Mouse (Mus musculus) neural tube, embryonic 14.5 days (tissue): ENCODE results near the gene Vmo1. TPM values are rescaled to one million over a fixed set of nuclear protein-coding genes. Genes with fewer than 3 reads are reported as not detected.

Experiments used
- ATAC-seq: fragments of 200-750 bp; cut with Nextera tagmentation; 2 replicates; pipeline ENCODE4 v1.8.0; 2017; ENCODE audit warnings: low read depth, mild to moderate bottlenecking, moderate TSS enrichment, moderate library complexity
- H3K27ac ChIP-seq: fragments of 300-500 bp; sonication (generic); 2 replicates; pipeline ENCODE4 v1.5.1; 2014; ENCODE audit warnings: low read depth, mild to moderate bottlenecking, control low read depth, low read length, moderate library complexity, mixed read lengths
- H3K27me3 ChIP-seq: fragments of 300-500 bp; sonication (generic); 2 replicates; pipeline ENCODE4 v1.6.1; 2014; ENCODE audit warnings: low read length; ENCODE audit not compliant: control insufficient read depth, insufficient read depth
- H3K36me3 ChIP-seq: fragments of 300-500 bp; sonication (generic); 2 replicates; pipeline ENCODE4 v1.6.1; 2014; ENCODE audit warnings: low read length, mixed read lengths; ENCODE audit not compliant: control insufficient read depth, insufficient read depth
- H3K4me1 ChIP-seq: fragments of 300-500 bp; sonication (generic); 2 replicates; pipeline ENCODE4 v1.6.1; 2014; ENCODE audit warnings: low read length; ENCODE audit not compliant: control insufficient read depth, insufficient read depth
- H3K4me2 ChIP-seq: fragments of 300-500 bp; sonication (generic); 2 replicates; pipeline ENCODE4 v1.6.1; 2014; ENCODE audit warnings: mild to moderate bottlenecking, low read depth, low read length, control low read depth
- H3K4me3 ChIP-seq: fragments of 300-500 bp; sonication (generic); 2 replicates; pipeline ENCODE4 v1.5.1; 2014; ENCODE audit warnings: low read depth, low read length, control low read depth, mixed read lengths
- H3K9ac ChIP-seq: fragments of 300-500 bp; sonication (generic); replicated peaks from 2 replicates; pipeline ENCODE4 v1.6.1; 2014; ENCODE audit warnings: low read depth, mild to moderate bottlenecking, control low read depth, low read length, mixed read lengths
- H3K9me3 ChIP-seq: fragments of 300-500 bp; sonication (generic); 2 replicates; pipeline ENCODE4 v1.6.1; 2016; ENCODE audit warnings: low read length; ENCODE audit not compliant: control insufficient read depth
- WGBS: fragments of 180-500 bp; shearing (Covaris S2); extraction: QIAGEN DNeasy Blood & Tissue Kit; methylation state at CpG from one replicate; pipeline ENCODE4 v1.1.7; 2014; 5-methylcytosine and 5-hydroxymethylcytosine counted together
- polyA plus RNA-seq: library from polyadenylated mRNA; unstranded; fragments of >200 nt; fragmentation: Nextera tagmentation; extraction: Ambion mirVana; gene quantifications from 2 replicates; pipeline ENCODE4 v1.2.1, GENCODE M21; 2014

Gene Vmo1
- polyA plus RNA-seq, 1 experiment from 2014 or later = not detected

- ATAC-seq = no peak
These were observed 2.6 kb downstream of the Vmo1 start for GRCm38 (mm10) chr11:70511825-70512224.

GRCm38 (mm10) chr11:70511242-70511641, 3.2 kb downstream of the Vmo1 start:
- H3K4me3 ChIP-seq = no peak overlapping the region
- no peaks in the 10 kb centered on the region for H3K9me3 ChIP-seq
- no peak overlapping the region for H3K27ac ChIP-seq
- no peak overlapping the region for H3K4me2 ChIP-seq
- no peaks in the 10 kb centered on the region for H3K4me1 ChIP-seq
- no peak overlapping the region for H3K9ac ChIP-seq
- WGBS = 76% methylated on average over 2 of the region's 2 CpGs
- H3K27me3 ChIP-seq = no peaks in the 10 kb centered on the region
- ATAC-seq = no peak
- H3K36me3 ChIP-seq = no peaks in the 10 kb centered on the region

More at GRCm38 (mm10) chr11:70511825-70512224, 2.6 kb downstream of the Vmo1 start:
- Histone ChIP-seq H3K27me3 (no peaks in the 10 kb centered on the region), H3K4me2 (no peak overlapping the region), H3K36me3 (no peaks in the 10 kb centered on the region), H3K9me3 (no peaks in the 10 kb centered on the region), H3K4me3 (no peak overlapping the region), H3K27ac (no peak overlapping the region), H3K9ac (no peak overlapping the region), H3K4me1 (no peaks in the 10 kb centered on the region)
- 90% methylated on average over 7 of the region's 7 CpGs for WGBS

GRCm38 (mm10) chr11:70509753-70510564, 4.5 kb downstream of the Vmo1 start:
- H3K4me1 ChIP-seq = no peaks in the 10 kb centered on the region
- H3K4me3 ChIP-seq = no peak overlapping the region
- ATAC-seq = peak; percentile 21; the same call in 1 of the 2 replicates

GRCm38 (mm10) chr11:70506962-70507515, 7.4 kb downstream of the Vmo1 start:
- no peaks in the 10 kb centered on the region for H3K36me3 ChIP-seq
- no peak overlapping the region for H3K27ac ChIP-seq
- no peaks in the 10 kb centered on the region for H3K4me1 ChIP-seq
- no peak overlapping the region for H3K4me2 ChIP-seq
- no peak for ATAC-seq
- WGBS = 68% methylated on average over 7 of the region's 7 CpGs
- H3K4me3 ChIP-seq = no peak overlapping the region
- no peaks in the 10 kb centered on the region for H3K27me3 ChIP-seq
- H3K9ac ChIP-seq = no peak overlapping the region
- H3K9me3 ChIP-seq = no peaks in the 10 kb centered on the region

More at GRCm38 (mm10) chr11:70509753-70510564, 4.5 kb downstream of the Vmo1 start:
- WGBS = 11% methylated on average over 19 of the region's 19 CpGs
- H3K9me3 ChIP-seq = no peaks in the 10 kb centered on the region
- H3K36me3 ChIP-seq = no peaks in the 10 kb centered on the region
- H3K27me3 ChIP-seq = no peaks in the 10 kb centered on the region
- H3K27ac ChIP-seq = no peak overlapping the region
- peak overlapping the region; percentile 33; the same call in 1 of the 2 replicates for H3K4me2 ChIP-seq
- H3K9ac ChIP-seq = no peak overlapping the region

- Histone ChIP-seq H3K27me3 (no peaks in the 10 kb centered on the region), H3K4me3 (no peak overlapping the region), H3K9ac (no peak overlapping the region), H3K36me3 (no peaks in the 10 kb centered on the region), H3K9me3 (no peaks in the 10 kb centered on the region), H3K27ac (no peak overlapping the region), H3K4me1 (no peaks in the 10 kb centered on the region), H3K4me2 (no peak overlapping the region)
- WGBS = 33% methylated on average over 4 of the region's 4 CpGs
- no peak for ATAC-seq
These were observed 8.0 kb downstream of the Vmo1 start for GRCm38 (mm10) chr11:70506385-70506784.

- ATAC-seq = no peak
- Histone ChIP-seq H3K27me3 (no peaks in the 10 kb centered on the region), H3K36me3 (no peaks in the 10 kb centered on the region), H3K4me2 (no peak within 1 kb of the TSS), H3K27ac (no peak within 1 kb of the TSS), H3K9ac (no peak within 1 kb of the TSS), H3K4me3 (no peak within 1 kb of the TSS), H3K4me1 (no peaks in the 10 kb centered on the region), H3K9me3 (no peaks in the 10 kb centered on the region)
- 69% methylated on average over 9 of the region's 9 CpGs for WGBS
These were observed 9.4 kb downstream of the Vmo1 start, which contains the start of gene Tm4sf5 for GRCm38 (mm10) chr11:70504970-70505369. Gene Tm4sf5 (plus strand): TSS chr11:70505244.

GRCm38 (mm10) chr11:70502018-70502417, 12.4 kb downstream of the Vmo1 start:
- Histone ChIP-seq H3K27me3 (no peaks in the 10 kb centered on the region), H3K9me3 (no peaks in the 10 kb centered on the region), H3K9ac (no peak overlapping the region), H3K4me1 (no peaks in the 10 kb centered on the region), H3K4me2 (no peak overlapping the region), H3K4me3 (no peak overlapping the region), H3K36me3 (no peaks in the 10 kb centered on the region), H3K27ac (no peak overlapping the region)
- 83% methylated on average over 3 of the region's 3 CpGs for WGBS
- ATAC-seq = no peak

- Histone ChIP-seq H3K9me3 (no peaks in the 10 kb centered on the region), H3K4me1 (no peaks in the 10 kb centered on the region), H3K36me3 (no peaks in the 10 kb centered on the region), H3K4me2 (no peak overlapping the region), H3K4me3 (no peak overlapping the region), H3K27ac (no peak overlapping the region), H3K9ac (no peak overlapping the region), H3K27me3 (no peaks in the 10 kb centered on the region)
- WGBS = 92% methylated on average over 1 of the region's 1 CpGs
- no peak for ATAC-seq
These were observed 14.0 kb downstream of the Vmo1 start for GRCm38 (mm10) chr11:70500476-70500812.
